Mouse (Mus musculus) kidney, postnatal 25 days (tissue): Measurements from ENCODE around the gene Ambra1.

Experiments
- DNase-seq, 2 experiments: peaks; one replicate each; pipeline ENCODE4 v3.0.0; 2021; ENCODE audit warnings: mixed read lengths in 2 of 2

The Ambra1 gene

GRCm38 (mm10) chr2:91739586-91739985 lies 9.7 kb downstream of the Ambra1 start:
- DNase-seq = no peak

GRCm38 (mm10) chr2:91744686-91745085 lies 14.8 kb downstream of the Ambra1 start:
- DNase-seq = no peak

- peak; percentile 73 to 74 for DNase-seq
Observed at GRCm38 (mm10) chr2:91749811-91750261, 19.9 kb downstream of the Ambra1 start.

- no peak for DNase-seq
Observed at GRCm38 (mm10) chr2:91771921-91772705, 42.2 kb downstream of the Ambra1 start.

GRCm38 (mm10) chr2:91773309-91773708 lies 43.4 kb downstream of the Ambra1 start:
- no peak for DNase-seq

- DNase-seq = peak in 1 of 2 experiments; percentile 25
Observed at GRCm38 (mm10) chr2:91779166-91779565, 49.2 kb downstream of the Ambra1 start.

GRCm38 (mm10) chr2:91791621-91792020 lies 61.7 kb downstream of the Ambra1 start:
- DNase-seq = no peak

GRCm38 (mm10) chr2:91792346-91792745 lies 62.4 kb downstream of the Ambra1 start:
- DNase-seq = peak; percentile 14 to 51

GRCm38 (mm10) chr2:91794466-91794865 lies 64.5 kb downstream of the Ambra1 start:
- DNase-seq = peak in 1 of 2 experiments; percentile 39

GRCm38 (mm10) chr2:91795091-91795490 lies 65.2 kb downstream of the Ambra1 start:
- DNase-seq = no peak

GRCm38 (mm10) chr2:91811433-91811832 lies 81.5 kb downstream of the Ambra1 start:
- peak; percentile 60 to 77 for DNase-seq

GRCm38 (mm10) chr2:91816741-91817140 lies 86.8 kb downstream of the Ambra1 start:
- no peak for DNase-seq

GRCm38 (mm10) chr2:91832227-91832626 lies 102.3 kb downstream of the Ambra1 start:
- peak; percentile 46 to 82 for DNase-seq

- DNase-seq = no peak
Observed at GRCm38 (mm10) chr2:91834272-91834671, 104.3 kb downstream of the Ambra1 start.

GRCm38 (mm10) chr2:91835031-91835430 lies 105.1 kb downstream of the Ambra1 start:
- no peak for DNase-seq

- no peak for DNase-seq
Observed at GRCm38 (mm10) chr2:91835631-91836030, 105.7 kb downstream of the Ambra1 start.

- DNase-seq = no peak
Observed at GRCm38 (mm10) chr2:91844085-91844484, 114.2 kb downstream of the Ambra1 start.

- no peak for DNase-seq
Observed at GRCm38 (mm10) chr2:91852446-91853191, 122.7 kb downstream of the Ambra1 start.

GRCm38 (mm10) chr2:91854575-91854974 lies 124.6 kb downstream of the Ambra1 start:
- no peak for DNase-seq

- DNase-seq = no peak
Observed at GRCm38 (mm10) chr2:91856958-91857357, 127.0 kb downstream of the Ambra1 start.

GRCm38 (mm10) chr2:91859423-91859822 lies 129.5 kb downstream of the Ambra1 start:
- DNase-seq = no peak

- peak; percentile 13 to 37 for DNase-seq
Observed at GRCm38 (mm10) chr2:91870754-91871153, 140.8 kb downstream of the Ambra1 start.

GRCm38 (mm10) chr2:91871225-91871624 lies 141.3 kb downstream of the Ambra1 start:
- no peak for DNase-seq

- DNase-seq = no peak
Observed at GRCm38 (mm10) chr2:91872658-91873057, 142.7 kb downstream of the Ambra1 start.
